Mouse (Mus musculus): ENCODE results near the gene Vamp1. TPM values are rescaled to one million over a fixed set of nuclear protein-coding genes. Genes with fewer than 3 reads are reported as not detected.

Gene Vamp1
- total RNA-seq, 2 experiments from 2014 or later: 75.3 to 80.4 TPM

- peak in 1 of 2 experiments; percentile 38 for DNase-seq
Measured at GRCm38 (mm10) chr6:125291329-125291728, 76.0 kb downstream of the Vamp1 start.

- no peak for DNase-seq
Measured at GRCm38 (mm10) chr6:125292256-125292655, 76.9 kb downstream of the Vamp1 start.

GRCm38 (mm10) chr6:125294049-125294448, 78.7 kb downstream of the Vamp1 start:
- DNase-seq: no peak

Small RNA genes within 50 kb of the gene (microRNA-seq; reads per million reads assigned to microRNA genes)
- gene Mir3098: 0.21 to 0.60 reads per million in 2 experiments
- 0 reads per million in 2 experiments for gene Mir8113

Other genes with a start within 250 kb of the Vamp1 start
- 100 to 1,000 TPM; 163 to 173 TPM for gene Pianp, start 218.9 kb upstream of the Vamp1 start, total RNA-seq (2021)
- 10 to 100 TPM; 43.9 to 48.9 TPM for gene Zfp384, start 206.4 kb upstream of the Vamp1 start, total RNA-seq (2021)
- gene Ing4, start 175.8 kb upstream of the Vamp1 start, total RNA-seq (2021): 10 to 100 TPM; 56.9 to 65.7 TPM
- 10 to 100 TPM; 13.4 to 17.8 TPM for gene Acrbp, start 165.9 kb upstream of the Vamp1 start, total RNA-seq (2021)
- gene Lpar5, start 147.6 kb upstream of the Vamp1 start, total RNA-seq (2021): under 1 TPM; 0.53 to 0.75 TPM
- 100 to 1,000 TPM; 172 to 173 TPM for gene Chd4, start 119.6 kb upstream of the Vamp1 start, total RNA-seq (2021)
- gene Nop2, start 83.6 kb upstream of the Vamp1 start, total RNA-seq (2021): 10 to 100 TPM; 30.2 to 34.4 TPM
- 10 to 100 TPM; 67.5 to 68.9 TPM for gene Iffo1, start 70.3 kb upstream of the Vamp1 start, total RNA-seq (2021)
- 1,000 to 10,000 TPM; 2,301 to 2,480 TPM for gene Gapdh, start 49.1 kb upstream of the Vamp1 start, total RNA-seq (2021)
- 10 to 100 TPM; 22.8 to 26.5 TPM for gene Ncapd2, start 23.9 kb upstream of the Vamp1 start, total RNA-seq (2021)
- gene Mrpl51, start 23.8 kb upstream of the Vamp1 start, total RNA-seq (2021): 10 to 100 TPM; 70.7 to 72.3 TPM
- 1 to 10 TPM; 3.3 TPM for gene Tapbpl, start 16.3 kb downstream of the Vamp1 start, total RNA-seq (2021)
- gene Cd27, start 21.5 kb downstream of the Vamp1 start, total RNA-seq (2021): not detected
- not detected for gene Tuba3a, start 70.5 kb downstream of the Vamp1 start, total RNA-seq (2021)
- gene Ltbr, start 98.3 kb downstream of the Vamp1 start, total RNA-seq (2021): 1 to 10 TPM; 6.9 to 7.0 TPM
- gene Scnn1a, start 105.1 kb downstream of the Vamp1 start, total RNA-seq (2021): 1 to 10 TPM; 4.1 to 4.3 TPM
- gene Tnfrsf1a, start 133.8 kb downstream of the Vamp1 start, total RNA-seq (2021): 10 to 100 TPM in 1 of 2 experiments, 1 to 10 TPM in 1; 9.9 to 12.6 TPM
- under 1 TPM in 1 of 2 experiments, not detected in 1; 0.25 TPM for gene Plekhg6, start 165.2 kb downstream of the Vamp1 start, total RNA-seq (2021)

Measured in layer of hippocampus, postnatal 36 days (tissue).